Mouse (Mus musculus): Measurements from ENCODE around the gene Gm45208. TPM values are rescaled to one million over a fixed set of nuclear protein-coding genes. Genes with fewer than 3 reads are reported as not detected.
A peak's percentile ranks its signal among the peaks of the same experiment; 100 is the strongest.
"Not testable (repeated sequence)": the region's sequence is repeated elsewhere in the genome, so short reads cannot be mapped to it uniquely, and the experiment has no call there.

Gene Gm45208
- polyA plus RNA-seq, 1 experiment from 2014 or later = not detected

DNA sequence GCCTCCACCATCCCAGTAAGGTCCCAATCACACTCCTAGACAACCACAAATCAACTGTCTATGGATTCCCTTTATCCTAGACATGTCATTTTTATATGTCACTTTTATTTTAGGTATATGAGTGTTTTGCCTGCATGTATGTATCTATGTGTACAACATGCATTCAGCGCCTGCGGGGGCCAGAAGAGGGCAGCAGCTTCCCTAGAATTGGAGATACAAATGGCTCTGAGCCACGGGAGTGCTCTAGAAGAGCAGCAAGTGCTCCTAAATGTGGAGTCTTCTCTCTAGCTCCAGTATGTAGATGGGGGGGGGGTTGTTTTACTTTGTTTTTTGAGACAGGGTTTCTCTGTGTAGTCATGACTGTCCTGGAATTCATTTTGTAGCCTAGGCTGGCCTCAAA lies 31.6 kb downstream of the Gm45208 start:
- H3K4me2 ChIP-seq (ENCODE audit: low read depth, low read length); H3K9ac ChIP-seq (ENCODE audit: low read depth, low read length); H3K9me3 ChIP-seq (ENCODE audit: control insufficient read depth, low read length); H3K27me3 ChIP-seq (replicated peaks; ENCODE audit: control insufficient read depth, insufficient read depth, low read length); H3K4me3 ChIP-seq (ENCODE audit: low read depth, low read length); H3K36me3 ChIP-seq (ENCODE audit: control insufficient read depth, insufficient read depth, low read length); H3K4me1 ChIP-seq (ENCODE audit: control insufficient read depth, insufficient read depth, low read length); ATAC-seq (ENCODE audit: low read depth); DNase-seq (ENCODE audit: low spot score); H3K27ac ChIP-seq (replicated peaks; ENCODE audit: low read depth, low read length): not testable (repeated sequence)
- WGBS = 16% methylated on average over 3 of the region's 3 CpGs

- H3K4me2 ChIP-seq (ENCODE audit: low read depth, low read length) = peak within 1 kb of the TSS; percentile 67
- DNase-seq (ENCODE audit: low spot score) (peak; percentile 98), ATAC-seq (ENCODE audit: low read depth) (peak; percentile 99)
- H3K4me1 ChIP-seq (ENCODE audit: control insufficient read depth, insufficient read depth, low read length) = peaks cover 8% of the 10 kb centered on the region; the same call in 1 of the 2 replicates
- no peaks in the 10 kb centered on the region for H3K9me3 ChIP-seq (ENCODE audit: control insufficient read depth, low read length)
- peak within 1 kb of the TSS; percentile 44; the same call in 1 of the 2 replicates for H3K27ac ChIP-seq (replicated peaks; ENCODE audit: low read depth, low read length)
- H3K9ac ChIP-seq (ENCODE audit: low read depth, low read length) = peak within 1 kb of the TSS; percentile 75
- H3K4me3 ChIP-seq (ENCODE audit: low read depth, low read length) = peak within 1 kb of the TSS; percentile 66
- 21% methylated on average over 13 of the region's 38 CpGs for WGBS
- H3K27me3 ChIP-seq (replicated peaks; ENCODE audit: control insufficient read depth, insufficient read depth, low read length) = no peaks in the 10 kb centered on the region
- H3K36me3 ChIP-seq (ENCODE audit: control insufficient read depth, insufficient read depth, low read length) = peaks cover 9% of the 10 kb centered on the region
Measured at GRCm38 (mm10) chrX:7762137-7762920, 40.3 kb downstream of the Gm45208 start, which contains the start of gene Tfe3. Tfe3 (plus strand) TSS chrX:7762560.

DNA sequence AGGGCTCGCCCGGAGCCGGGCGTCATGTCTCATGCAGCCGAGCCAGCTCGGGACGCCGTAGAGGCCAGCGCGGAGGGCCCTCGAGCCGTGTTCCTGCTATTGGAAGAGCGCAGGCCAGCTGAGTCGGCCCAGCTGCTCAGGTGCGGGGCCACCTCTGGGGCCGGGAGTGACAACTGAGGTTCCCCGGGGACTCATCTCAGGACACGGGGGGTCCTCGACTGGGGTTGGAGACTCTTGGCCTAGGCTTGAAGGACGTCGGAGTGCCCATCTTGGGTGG lies 40.8 kb downstream of the Gm45208 start:
- DNase-seq (ENCODE audit: low spot score) = no peak
- peak overlapping the region; percentile 67 for H3K4me2 ChIP-seq (ENCODE audit: low read depth, low read length)
- H3K9me3 ChIP-seq (ENCODE audit: control insufficient read depth, low read length) = no peaks in the 10 kb centered on the region
- H3K36me3 ChIP-seq (ENCODE audit: control insufficient read depth, insufficient read depth, low read length) = peaks cover 15% of the 10 kb centered on the region
- H3K27me3 ChIP-seq (replicated peaks; ENCODE audit: control insufficient read depth, insufficient read depth, low read length) = no peaks in the 10 kb centered on the region
- H3K4me1 ChIP-seq (ENCODE audit: control insufficient read depth, insufficient read depth, low read length) = peaks cover 8% of the 10 kb centered on the region; the same call in 1 of the 2 replicates
- 16% methylated on average over 10 of the region's 21 CpGs for WGBS
- H3K4me3 ChIP-seq (ENCODE audit: low read depth, low read length) = peak overlapping the region; percentile 66
- ATAC-seq (ENCODE audit: low read depth) = peak; percentile 12
- H3K9ac ChIP-seq (ENCODE audit: low read depth, low read length) = peak overlapping the region; percentile 75
- H3K27ac ChIP-seq (replicated peaks; ENCODE audit: low read depth, low read length) = peak overlapping the region; percentile 44; the same call in 1 of the 2 replicates

GRCm38 (mm10) chrX:7763631-7764393 lies 41.8 kb downstream of the Gm45208 start:
- H3K27me3 ChIP-seq (replicated peaks; ENCODE audit: control insufficient read depth, insufficient read depth, low read length) = no peaks in the 10 kb centered on the region
- DNase-seq (ENCODE audit: low spot score) = peak; percentile 25
- H3K4me2 ChIP-seq (ENCODE audit: low read depth, low read length) = peak overlapping the region; percentile 67
- H3K9me3 ChIP-seq (ENCODE audit: control insufficient read depth, low read length) = no peaks in the 10 kb centered on the region
- peaks cover 20% of the 10 kb centered on the region for H3K36me3 ChIP-seq (ENCODE audit: control insufficient read depth, insufficient read depth, low read length)
- peaks cover 8% of the 10 kb centered on the region; the same call in 1 of the 2 replicates for H3K4me1 ChIP-seq (ENCODE audit: control insufficient read depth, insufficient read depth, low read length)
- H3K4me3 ChIP-seq (ENCODE audit: low read depth, low read length) = peak overlapping the region; percentile 66
- no peak for ATAC-seq (ENCODE audit: low read depth)
- 22% methylated on average over 19 of the region's 22 CpGs for WGBS
- no peak overlapping the region for H3K27ac ChIP-seq (replicated peaks; ENCODE audit: low read depth, low read length)
- H3K9ac ChIP-seq (ENCODE audit: low read depth, low read length) = peak overlapping the region; percentile 75

GRCm38 (mm10) chrX:7764657-7765280 lies 42.7 kb downstream of the Gm45208 start:
- no peak for DNase-seq (ENCODE audit: low spot score)
- peaks cover 8% of the 10 kb centered on the region; the same call in 1 of the 2 replicates for H3K4me1 ChIP-seq (ENCODE audit: control insufficient read depth, insufficient read depth, low read length)

DNA sequence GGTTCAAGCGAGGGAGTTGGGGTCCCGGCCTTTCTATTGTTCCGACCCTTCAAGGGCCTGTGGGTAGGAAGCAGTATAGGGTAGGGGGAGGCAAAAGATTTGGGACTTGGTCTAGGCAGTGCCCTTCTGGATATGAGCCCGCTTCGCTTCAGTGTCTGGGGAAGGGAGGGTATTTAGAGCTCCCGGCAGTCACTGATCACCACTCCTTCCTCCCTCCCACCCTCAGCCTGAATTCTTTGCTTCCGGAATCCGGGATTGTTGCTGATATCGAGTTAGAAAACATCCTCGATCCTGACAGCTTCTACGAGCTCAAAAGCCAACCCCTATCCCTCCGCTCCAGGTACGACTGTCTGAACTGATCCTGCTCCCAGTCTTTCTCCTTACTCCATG lies 43.2 kb downstream of the Gm45208 start:
- H3K27me3 ChIP-seq (replicated peaks; ENCODE audit: control insufficient read depth, insufficient read depth, low read length) = no peaks in the 10 kb centered on the region
- peaks cover 20% of the 10 kb centered on the region for H3K36me3 ChIP-seq (ENCODE audit: control insufficient read depth, insufficient read depth, low read length)
- no peak overlapping the region for H3K27ac ChIP-seq (replicated peaks; ENCODE audit: low read depth, low read length)
- peaks cover 8% of the 10 kb centered on the region; the same call in 1 of the 2 replicates for H3K4me1 ChIP-seq (ENCODE audit: control insufficient read depth, insufficient read depth, low read length)
- DNase-seq (ENCODE audit: low spot score) = no peak
- peak overlapping the region; percentile 67 for H3K4me2 ChIP-seq (ENCODE audit: low read depth, low read length)
- H3K9me3 ChIP-seq (ENCODE audit: control insufficient read depth, low read length) = no peaks in the 10 kb centered on the region
- peak overlapping the region; percentile 15 for H3K4me3 ChIP-seq (ENCODE audit: low read depth, low read length)
- 28% methylated on average over 13 of the region's 13 CpGs for WGBS
- H3K9ac ChIP-seq (ENCODE audit: low read depth, low read length) = 0 out of 2 replicates have a peak overlapping the region, but pooled peaks have one; percentile 27
- ATAC-seq (ENCODE audit: low read depth) = no peak

More at GRCm38 (mm10) chrX:7764657-7765280, 42.7 kb downstream of the Gm45208 start:
- WGBS = 14% methylated on average over 7 of the region's 9 CpGs
- no peak for ATAC-seq (ENCODE audit: low read depth)
- no peak overlapping the region for H3K9ac ChIP-seq (ENCODE audit: low read depth, low read length)
- no peaks in the 10 kb centered on the region for H3K27me3 ChIP-seq (replicated peaks; ENCODE audit: control insufficient read depth, insufficient read depth, low read length)
- H3K27ac ChIP-seq (replicated peaks; ENCODE audit: low read depth, low read length) = no peak overlapping the region
- peak overlapping the region; percentile 66 for H3K4me3 ChIP-seq (ENCODE audit: low read depth, low read length)
- peak overlapping the region; percentile 67 for H3K4me2 ChIP-seq (ENCODE audit: low read depth, low read length)
- no peaks in the 10 kb centered on the region for H3K9me3 ChIP-seq (ENCODE audit: control insufficient read depth, low read length)
- peaks cover 20% of the 10 kb centered on the region for H3K36me3 ChIP-seq (ENCODE audit: control insufficient read depth, insufficient read depth, low read length)

- peak overlapping the region; percentile 15 for H3K4me3 ChIP-seq (ENCODE audit: low read depth, low read length)
- H3K9me3 ChIP-seq (ENCODE audit: control insufficient read depth, low read length) = no peaks in the 10 kb centered on the region
- H3K27ac ChIP-seq (replicated peaks; ENCODE audit: low read depth, low read length) = no peak overlapping the region
- peak; percentile 81 for DNase-seq (ENCODE audit: low spot score)
- H3K36me3 ChIP-seq (ENCODE audit: control insufficient read depth, insufficient read depth, low read length) = peaks cover 24% of the 10 kb centered on the region
- peak; percentile 43 for ATAC-seq (ENCODE audit: low read depth)
- H3K4me2 ChIP-seq (ENCODE audit: low read depth, low read length) = peak overlapping the region; percentile 67
- peak overlapping the region; percentile 27; the same call in 1 of the 2 replicates for H3K9ac ChIP-seq (ENCODE audit: low read depth, low read length)
- no peaks in the 10 kb centered on the region for H3K27me3 ChIP-seq (replicated peaks; ENCODE audit: control insufficient read depth, insufficient read depth, low read length)
- 31% methylated on average over 11 of the region's 11 CpGs for WGBS
- H3K4me1 ChIP-seq (ENCODE audit: control insufficient read depth, insufficient read depth, low read length) = peaks cover 8% of the 10 kb centered on the region; the same call in 1 of the 2 replicates
Measured at GRCm38 (mm10) chrX:7765764-7766163, 43.7 kb downstream of the Gm45208 start.

DNA sequence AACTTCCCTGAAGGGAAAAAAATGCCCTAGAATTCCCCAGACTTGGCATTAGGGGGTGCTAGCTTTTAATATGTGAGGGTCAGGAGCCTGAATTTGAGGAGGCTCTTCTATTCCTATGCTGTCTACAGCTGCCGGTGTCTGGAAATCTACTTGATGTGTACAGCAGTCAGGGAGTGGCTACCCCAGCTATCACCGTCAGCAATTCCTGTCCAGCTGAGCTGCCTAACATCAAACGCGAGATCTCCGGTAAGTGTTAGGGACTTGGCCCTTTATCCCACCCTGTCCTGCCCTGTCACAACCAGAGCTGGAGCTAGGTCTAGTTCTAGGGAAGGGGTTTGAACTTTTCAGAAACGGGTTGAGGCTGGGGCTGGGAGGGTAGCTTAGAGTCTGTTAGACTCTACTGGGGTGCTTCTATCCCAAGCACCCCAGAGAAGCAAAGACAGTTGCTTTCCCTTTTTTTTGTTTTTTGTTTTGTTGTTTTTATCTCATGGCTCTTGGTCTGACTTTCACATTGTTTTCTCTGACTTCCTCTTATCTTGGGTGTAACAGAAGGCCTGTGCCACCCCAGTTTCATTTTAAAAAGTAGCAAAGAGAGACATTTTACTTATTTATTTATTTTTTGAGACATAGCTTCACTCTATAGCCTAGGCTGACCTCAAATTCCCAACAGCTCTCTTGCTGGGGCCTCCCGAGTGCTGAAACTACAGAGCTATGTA lies 47.4 kb downstream of the Gm45208 start:
- DNase-seq (ENCODE audit: low spot score) = no peak
- WGBS = 92% methylated on average over 7 of the region's 7 CpGs
- H3K4me2 ChIP-seq (ENCODE audit: low read depth, low read length) = no peak overlapping the region
- no peak for ATAC-seq (ENCODE audit: low read depth)
- no peaks in the 10 kb centered on the region for H3K9me3 ChIP-seq (ENCODE audit: control insufficient read depth, low read length)
- H3K4me3 ChIP-seq (ENCODE audit: low read depth, low read length) = no peak overlapping the region
- H3K36me3 ChIP-seq (ENCODE audit: control insufficient read depth, insufficient read depth, low read length) = peaks cover 39% of the 10 kb centered on the region
- no peak overlapping the region for H3K9ac ChIP-seq (ENCODE audit: low read depth, low read length)
- H3K27ac ChIP-seq (replicated peaks; ENCODE audit: low read depth, low read length) = no peak overlapping the region
- peaks cover 3% of the 10 kb centered on the region; the same call in 1 of the 2 replicates for H3K4me1 ChIP-seq (ENCODE audit: control insufficient read depth, insufficient read depth, low read length)
- H3K27me3 ChIP-seq (replicated peaks; ENCODE audit: control insufficient read depth, insufficient read depth, low read length) = no peaks in the 10 kb centered on the region
